9 mouse cellular contexts compared by ENCODE assay signal in genomic region chr4:46307341-46307740, GRCm38 (mm10). TPM values are rescaled to one million over a fixed set of nuclear protein-coding genes. Genes with fewer than 3 reads are reported as not detected.
DNase-seq lines count a peak whose midpoint lies in the region; ATAC-seq and TF ChIP-seq lines count a peak whose summit lies in the region.
"Had no signal": no experiment of that assay in that cellular context is flagged by ENCODE, and none has a peak within 500 bp of the region (broad histone marks: within the 10 kb centered on the region; RNA-seq: fewer than 3 reads in every experiment).

No protein-coding gene starts in this region.

- H3K4me3 ChIP-seq in gastrocnemius, adult 2 months: no peak overlapping the region
- H3K4me3 ChIP-seq: stomach, embryonic 15.5 days had no signal

- peak; percentile 45 for DNase-seq in gastrocnemius, adult 2 months
- no peak for DNase-seq in gastrocnemius, postnatal 36 days
- peak; percentile 58 to 80 for DNase-seq in heart, adult 9 months (ENCODE audit: low spot score in 2 of 2)
- peak; percentile 21 to 36 for DNase-seq in layer of hippocampus, postnatal 14 days (ENCODE audit: low spot score in 2 of 2)
- DNase-seq in ovary, adult 18-20 months (ENCODE audit: low spot score): peak; percentile 32
- DNase-seq in embryo, embryonic 10 days (ENCODE audit: low spot score): no peak
- no peak for DNase-seq in adipocyte (ENCODE audit: low spot score)

- peak; percentile 40 for ATAC-seq in cerebellum, adult (ENCODE audit: insufficient number of reproducible peaks, low FRiP score, low TSS enrichment)

- H3K27ac ChIP-seq in gastrocnemius, adult 2 months: no peak overlapping the region
- H3K27ac ChIP-seq: stomach, embryonic 15.5 days had no signal

- TF ChIP-seq CTCF in gastrocnemius, adult 2 months (IDR thresholded peaks at IDR 0.05): no peak

- intact Hi-C loops in gastrocnemius, adult 2 months (cut with DNase I): loop anchor here (5.0 kb wide), 1 partner anchor 40 kb away; no protein-coding TSS in a partner anchor
- intact Hi-C loops in gastrocnemius, postnatal 36 days (cut with DNase I): no loop called here

RNA-seq across cellular contexts. Expression of gene Foxe1, which starts 36.1 kb away (rescaled TPM):
- total RNA-seq in gastrocnemius, adult 2 months (2021): not detected
- not detected for total RNA-seq in gastrocnemius, postnatal 36 days (2021)
- total RNA-seq in layer of hippocampus, postnatal 14 days (2021): not detected

Comparison
In these comparisons a context has a peak if more than half of its experiments do, and no peak if none do; other contexts are left out.
1. DNase-seq: peak in gastrocnemius, adult 2 months (single experiment), heart, adult 9 months (2 of 2), layer of hippocampus, postnatal 14 days (2 of 2) and ovary, adult 18-20 months (single experiment); none in gastrocnemius, postnatal 36 days (0 of 2), embryo, embryonic 10 days (single experiment) and adipocyte (single experiment).